Mouse (Mus musculus) thymus, adult 2 months (tissue): ENCODE data around the gene Radil.

Experiments used
- CTCF ChIP-seq: fragments of 200-500 bp; IDR thresholded peaks from 2 replicates; pipeline ENCODE4 v1.5.1; 2012; ENCODE audit warnings: mild to moderate bottlenecking, control low read depth, low read length, moderate library complexity, borderline replicate concordance; ENCODE audit not compliant: control insufficient read depth, poor library complexity, insufficient read depth; ENCODE audit errors: extremely low read depth
- POLR2A ChIP-seq: fragments of 200-500 bp; IDR thresholded peaks from 2 replicates; pipeline ENCODE4 v1.6.1; 2012; ENCODE audit warnings: mild to moderate bottlenecking, low read length, control low read depth, moderate library complexity; ENCODE audit not compliant: control insufficient read depth, poor library complexity, insufficient read depth; ENCODE audit errors: extremely low read depth

GRCm38 (mm10) chr5:142448623-142449022 is 102.3 kb downstream of the Radil start:
- no peak for TF ChIP-seq CTCF
- no peak for TF ChIP-seq POLR2A
